Comparison of ENCODE assay signal across 8 mouse cellular contexts in the genomic region with DNA sequence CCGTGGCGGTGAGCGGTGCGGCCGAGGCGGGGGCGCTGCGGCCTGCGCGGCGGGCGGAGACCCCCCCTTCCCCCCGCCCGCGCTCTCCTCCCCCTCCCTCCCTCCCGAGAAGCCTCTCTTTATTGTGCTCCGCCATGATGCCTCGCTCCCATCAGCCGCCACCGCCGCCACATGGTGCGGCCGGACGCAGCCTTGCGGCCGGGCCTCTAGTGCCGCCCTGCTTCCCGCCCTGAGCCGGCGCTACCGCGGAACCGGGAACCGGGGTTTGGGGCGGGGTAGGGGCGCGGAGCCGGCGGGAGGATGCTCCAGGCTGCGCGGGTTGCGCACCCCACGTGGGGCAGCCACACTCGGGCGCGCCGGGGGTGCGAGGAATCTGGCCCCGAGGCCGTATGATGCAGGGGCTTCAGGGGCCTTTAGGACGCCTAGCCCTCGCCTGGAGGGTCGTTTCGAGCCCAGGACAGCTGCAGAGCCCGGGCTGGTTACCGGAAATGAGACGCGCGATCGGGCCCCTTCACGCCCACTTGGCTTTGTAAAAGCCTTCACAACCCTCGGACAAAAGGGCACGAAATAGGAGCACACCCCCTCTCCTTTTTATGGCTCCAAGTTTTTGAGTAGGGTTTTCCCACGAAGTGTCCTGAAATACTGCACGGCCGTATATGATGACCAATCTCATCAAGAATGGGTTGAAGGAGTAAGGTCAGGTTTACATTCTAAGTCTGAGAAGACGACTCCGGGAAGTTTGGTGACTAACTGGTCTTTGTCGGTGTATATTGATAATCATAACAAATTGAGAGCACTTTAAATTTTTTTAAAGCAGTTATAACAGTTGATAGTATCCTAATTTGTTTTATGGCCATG. TPM values are rescaled to one million over a fixed set of nuclear protein-coding genes. Genes with fewer than 3 reads are reported as not detected.
DNase-seq lines count a peak whose midpoint lies in the region; ATAC-seq and TF ChIP-seq lines count a peak whose summit lies in the region.

No protein-coding gene starts in this region.

- peak overlapping the region; percentile 99 for H3K9ac ChIP-seq in heart, embryonic 14.5 days (ENCODE audit: low read length)

- H3K9me3 ChIP-seq in G1E (replicated peaks), result no peaks in the 10 kb centered on the region
- H3K9me3 ChIP-seq in heart, embryonic 14.5 days (ENCODE audit: control insufficient read depth, low read length), result no peaks in the 10 kb centered on the region

- no peak for TF ChIP-seq CTCF in G1E (IDR thresholded peaks at IDR 0.05; ENCODE audit: low read depth, low read length)

- WGBS in heart, embryonic 14.5 days, result under 1% methylated on average over 53 of the region's 69 CpGs

- H3K27ac ChIP-seq in heart, embryonic 14.5 days (replicated peaks in 1 of 2; ENCODE audit: control insufficient read depth in 1 of 2, insufficient read depth in 1 of 2, low read depth in 2 of 2, low read length in 2 of 2), result peak overlapping the region; percentile 98 to 100

- H3K4me1 ChIP-seq in G1E (ENCODE audit: insufficient read depth, low read depth, low read length), result peaks cover 54% of the 10 kb centered on the region
- H3K4me1 ChIP-seq in heart, embryonic 14.5 days (ENCODE audit: control insufficient read depth in 2 of 2, insufficient read depth in 2 of 2, low read length in 2 of 2), result peaks cover 14 to 32% of the 10 kb centered on the region in 2 experiments

- DNase-seq in 3T3-L1 (ENCODE audit: low read depth, low spot score) (peak; percentile 46), G1E (ENCODE audit: low spot score) (peak; percentile 52)
- peak; percentile 68 for DNase-seq in embryo, embryonic 10.5 days (ENCODE audit: low spot score)
- peak; percentile 56 for DNase-seq in kidney, postnatal 14 days
- peak; percentile 51 for DNase-seq in lung, postnatal 10 days
- peak; percentile 51 for DNase-seq in right cerebral cortex, postnatal 25 days

- no peaks in the 10 kb centered on the region for H3K27me3 ChIP-seq in G1E (ENCODE audit: insufficient read depth, low read length)
- H3K27me3 ChIP-seq in heart, embryonic 14.5 days (ENCODE audit: control insufficient read depth, insufficient read depth, low read length), result no peaks in the 10 kb centered on the region

- peak overlapping the region; percentile 88 for H3K4me2 ChIP-seq in heart, embryonic 14.5 days (ENCODE audit: low read length)

- peaks cover 43% of the 10 kb centered on the region for H3K36me3 ChIP-seq in G1E (replicated peaks)
- H3K36me3 ChIP-seq in heart, embryonic 14.5 days (ENCODE audit: control insufficient read depth, insufficient read depth, low read length), result peaks cover 36% of the 10 kb centered on the region

- ATAC-seq in G1E (ENCODE audit: extremely low read depth, insufficient number of reproducible peaks, low FRiP score, poor library complexity, severe bottlenecking), result no peak
- peak; percentile 19 for ATAC-seq in heart, embryonic 14.5 days (ENCODE audit: insufficient number of reproducible peaks, insufficient read depth, low FRiP score, low read depth)
- ATAC-seq in megakaryocyte progenitor cell, adult 5-6 weeks (replicated peaks; ENCODE audit: poor library complexity), result no peak

- H3K4me3 ChIP-seq in G1E (ENCODE audit: low read depth, low read length), result peak overlapping the region; percentile 92
- peak overlapping the region; percentile 99 to 100 for H3K4me3 ChIP-seq in heart, embryonic 14.5 days (ENCODE audit: control insufficient read depth in 1 of 2, insufficient read depth in 1 of 2, low read depth in 1 of 2, low read length in 2 of 2)

RNA-seq across cellular contexts. Expression of gene Set, which starts 10.1 kb away (rescaled TPM):
- total RNA-seq in G1E (2014; fragmentation: Nextera tagmentation) (751 and 948 TPM in 2 replicates), G1E (2017) (667 and 849 TPM in 2 replicates)
- 806 and 885 TPM in 2 replicates for polyA plus RNA-seq in G1E (2012)
- 218 and 223 TPM in 2 replicates for polyA plus RNA-seq in heart, embryonic 14.5 days (2014; fragmentation: Nextera tagmentation; extraction: Ambion mirVana)
- total RNA-seq in megakaryocyte progenitor cell, adult 5-6 weeks (2015), result 465 and 470 TPM in 2 replicates
- total RNA-seq in megakaryocyte progenitor cell, adult 5-6 weeks (2017), result 1,489 and 2,093 TPM in 2 replicates

RNA-seq across cellular contexts. Expression of gene Pkn3, which starts 10.2 kb away (rescaled TPM):
- total RNA-seq in G1E (2014; fragmentation: Nextera tagmentation) (1.6 and 2.4 TPM in 2 replicates), G1E (2017) (4.5 and 5.9 TPM in 2 replicates)
- polyA plus RNA-seq in G1E (2012), result 13.3 and 14.5 TPM in 2 replicates
- 10.0 and 10.3 TPM in 2 replicates for polyA plus RNA-seq in heart, embryonic 14.5 days (2014; fragmentation: Nextera tagmentation; extraction: Ambion mirVana)
- 3.1 and 3.6 TPM in 2 replicates for total RNA-seq in megakaryocyte progenitor cell, adult 5-6 weeks (2015)
- 7.9 and 10.2 TPM in 2 replicates for total RNA-seq in megakaryocyte progenitor cell, adult 5-6 weeks (2017)

RNA-seq across cellular contexts. Expression of gene Wdr34, which starts 18.6 kb away (rescaled TPM):
- total RNA-seq in G1E (2014; fragmentation: Nextera tagmentation) (15.1 and 17.9 TPM in 2 replicates), G1E (2017) (9.6 and 13.5 TPM in 2 replicates)
- 35.5 and 38.4 TPM in 2 replicates for polyA plus RNA-seq in G1E (2012)
- polyA plus RNA-seq in heart, embryonic 14.5 days (2014; fragmentation: Nextera tagmentation; extraction: Ambion mirVana), result 18.9 and 21.8 TPM in 2 replicates
- total RNA-seq in megakaryocyte progenitor cell, adult 5-6 weeks (2015), result 9.5 and 18.5 TPM in 2 replicates
- total RNA-seq in megakaryocyte progenitor cell, adult 5-6 weeks (2017), result 9.4 and 10.3 TPM in 2 replicates

RNA-seq across cellular contexts. Expression of gene Zdhhc12, which starts 26.2 kb away (rescaled TPM):
- total RNA-seq in G1E (2014; fragmentation: Nextera tagmentation), result 25.4 and 29.4 TPM in 2 replicates
- total RNA-seq in G1E (2017), result 9.5 and 10.3 TPM in 2 replicates
- polyA plus RNA-seq in G1E (2012), result 31.0 and 31.4 TPM in 2 replicates
- polyA plus RNA-seq in heart, embryonic 14.5 days (2014; fragmentation: Nextera tagmentation; extraction: Ambion mirVana), result 28.2 and 38.5 TPM in 2 replicates
- total RNA-seq in megakaryocyte progenitor cell, adult 5-6 weeks (2015), result 17.4 and 18.2 TPM in 2 replicates
- total RNA-seq in megakaryocyte progenitor cell, adult 5-6 weeks (2017), result 10.7 and 13.3 TPM in 2 replicates

RNA-seq across cellular contexts. Expression of gene Zer1, which starts 57.1 kb away (rescaled TPM):
- total RNA-seq in G1E (2014; fragmentation: Nextera tagmentation), result 25.1 and 25.8 TPM in 2 replicates
- total RNA-seq in G1E (2017), result 9.7 and 10.4 TPM in 2 replicates
- polyA plus RNA-seq in G1E (2012), result 13.2 and 18.9 TPM in 2 replicates
- 7.8 and 8.9 TPM in 2 replicates for polyA plus RNA-seq in heart, embryonic 14.5 days (2014; fragmentation: Nextera tagmentation; extraction: Ambion mirVana)
- 8.8 and 9.4 TPM in 2 replicates for total RNA-seq in megakaryocyte progenitor cell, adult 5-6 weeks (2015)
- total RNA-seq in megakaryocyte progenitor cell, adult 5-6 weeks (2017), result 6.9 and 7.9 TPM in 2 replicates
